Mouse (Mus musculus) C2C12 (cell line): ENCODE data around the gene Osbpl2.

Experiments
- CEBPB ChIP-seq: IDR thresholded peaks from one replicate; pipeline ENCODE4 v1.6.1; 2011; ENCODE audit warnings: low read depth, mild to moderate bottlenecking, control low read depth, moderate library complexity
- CTCF ChIP-seq: IDR thresholded peaks from one replicate; pipeline ENCODE4 v1.5.1; 2011; ENCODE audit not compliant: control insufficient read depth, insufficient read depth, insufficient read length
- FOSL1 ChIP-seq: IDR thresholded peaks from one replicate; pipeline ENCODE4 v1.8.0; 2011; ENCODE audit warnings: mild to moderate bottlenecking, low read length; ENCODE audit not compliant: poor library complexity, insufficient read depth, severe bottlenecking
- USF1 ChIP-seq: IDR thresholded peaks from one replicate; pipeline ENCODE4 v1.6.1; 2011; ENCODE audit warnings: low read depth, mild to moderate bottlenecking, control low read depth, moderate library complexity

DNA sequence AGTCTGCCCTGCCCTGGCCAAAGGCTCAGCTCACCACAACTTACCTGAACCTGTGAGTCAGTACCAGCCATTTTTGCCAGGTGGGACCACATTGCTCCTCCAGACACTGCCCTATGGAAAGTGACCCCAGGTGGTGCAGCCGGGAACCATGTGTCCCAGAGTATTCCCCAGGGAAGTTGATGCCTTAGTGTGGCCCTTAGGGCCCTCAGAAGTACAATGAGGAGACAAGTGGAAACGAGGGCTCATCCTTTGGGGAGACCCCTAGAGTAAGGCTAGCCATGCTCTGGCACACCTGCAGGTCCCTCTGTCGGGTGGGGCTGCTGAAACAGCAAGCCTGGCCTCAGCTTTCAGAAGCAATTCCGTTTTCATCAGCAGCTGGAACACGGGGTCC, 32.5 kb upstream of the Osbpl2 start:
- TF ChIP-seq CTCF (no peak), USF1 (no peak), FOSL1 (no peak), CEBPB (no peak)
